Mouse (Mus musculus) A20 (cell line): ENCODE results near the gene Ugt1a5.
A peak's percentile ranks its signal among the peaks of the same experiment; 100 is the strongest.

Experiments
- DNase-seq: peaks from one replicate; pipeline ENCODE4 v3.0.0-alpha.2; 2011; ENCODE audit warnings: low read depth, low spot score

The Ugt1a5 gene

GRCm38 (mm10) chr1:88240072-88240471 lies 74.3 kb downstream of the Ugt1a5 start:
- DNase-seq, result no peak

GRCm38 (mm10) chr1:88240579-88240978 lies 74.8 kb downstream of the Ugt1a5 start:
- no peak for DNase-seq

GRCm38 (mm10) chr1:88243861-88244260 lies 78.0 kb downstream of the Ugt1a5 start:
- no peak for DNase-seq

GRCm38 (mm10) chr1:88245881-88246280 lies 80.1 kb downstream of the Ugt1a5 start:
- DNase-seq, result no peak

GRCm38 (mm10) chr1:88246386-88246785 lies 80.6 kb downstream of the Ugt1a5 start:
- no peak for DNase-seq

GRCm38 (mm10) chr1:88247660-88248059 lies 81.8 kb downstream of the Ugt1a5 start:
- DNase-seq, result no peak

GRCm38 (mm10) chr1:88248658-88249057 lies 82.8 kb downstream of the Ugt1a5 start:
- no peak for DNase-seq

- no peak for DNase-seq
These were observed 83.8 kb downstream of the Ugt1a5 start for GRCm38 (mm10) chr1:88249596-88249995.

- no peak for DNase-seq
These were observed 84.2 kb downstream of the Ugt1a5 start for GRCm38 (mm10) chr1:88250023-88250422.

GRCm38 (mm10) chr1:88253106-88253505 lies 87.3 kb downstream of the Ugt1a5 start:
- DNase-seq, result peak; percentile 86

- no peak for DNase-seq
These were observed 87.7 kb downstream of the Ugt1a5 start for GRCm38 (mm10) chr1:88253540-88253939.

GRCm38 (mm10) chr1:88254793-88255465 lies 89.1 kb downstream of the Ugt1a5 start:
- DNase-seq, result no peak

- DNase-seq, result no peak
These were observed 89.7 kb downstream of the Ugt1a5 start for GRCm38 (mm10) chr1:88255466-88255857.

- DNase-seq, result no peak
These were observed 90.4 kb downstream of the Ugt1a5 start for GRCm38 (mm10) chr1:88255989-88256754.

GRCm38 (mm10) chr1:88256886-88257663 lies 91.3 kb downstream of the Ugt1a5 start:
- no peak for DNase-seq

GRCm38 (mm10) chr1:88257681-88258080 lies 91.9 kb downstream of the Ugt1a5 start:
- DNase-seq, result no peak

- DNase-seq, result no peak
These were observed 92.5 kb downstream of the Ugt1a5 start for GRCm38 (mm10) chr1:88258361-88258760.

- peak; percentile 57 for DNase-seq
These were observed 93.2 kb downstream of the Ugt1a5 start for GRCm38 (mm10) chr1:88258881-88259642.

- no peak for DNase-seq
These were observed 93.8 kb downstream of the Ugt1a5 start for GRCm38 (mm10) chr1:88259643-88260024.

GRCm38 (mm10) chr1:88260114-88260513 lies 94.3 kb downstream of the Ugt1a5 start:
- peak; percentile 57 for DNase-seq

GRCm38 (mm10) chr1:88260604-88261377 lies 95.0 kb downstream of the Ugt1a5 start:
- DNase-seq, result peak; percentile 65
